Mouse (Mus musculus): ENCODE results near the gene Swap70. TPM values are rescaled to one million over a fixed set of nuclear protein-coding genes. Genes with fewer than 3 reads are reported as not detected.

Gene Swap70
- total and polyA plus RNA-seq, 3 experiments: 18.3 to 23.3 TPM; not detected in 1

DNA sequence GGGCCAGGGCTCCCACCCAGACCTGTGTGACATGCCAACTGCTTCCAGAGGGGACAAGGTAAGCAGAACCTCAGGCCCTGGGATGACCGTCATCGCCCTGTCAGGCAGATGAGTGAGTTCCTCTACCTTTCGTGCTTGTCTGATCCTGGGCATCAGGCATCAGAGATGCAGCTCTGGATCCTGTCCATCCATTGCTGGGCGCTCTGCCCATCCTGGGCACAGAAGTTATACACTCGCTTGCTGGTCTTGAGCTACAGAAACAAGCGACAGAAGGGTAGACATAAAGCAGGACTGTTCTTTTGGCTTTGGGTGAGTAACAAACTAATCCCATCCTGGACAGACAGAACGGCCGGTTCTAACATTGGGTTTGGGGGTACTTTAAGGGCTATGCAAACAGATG, 87.7 kb downstream of the Swap70 start:
- H3K27me3 ChIP-seq (ENCODE audit: control insufficient read depth in 1 of 2, insufficient read depth in 2 of 2, low read length in 2 of 2): no peaks in the 10 kb centered on the region
- no peak overlapping the region for H3K9ac ChIP-seq (ENCODE audit: control insufficient read depth, low read depth, low read length, poor library complexity, severe bottlenecking)
- H3K27ac ChIP-seq (ENCODE audit: control insufficient read depth, low read depth, low read length): no peak overlapping the region
- peaks cover 0 to 8% of the 10 kb centered on the region in 2 experiments; a peak in 1 of 4 replicates for H3K4me1 ChIP-seq (ENCODE audit: control insufficient read depth in 1 of 2, insufficient read depth in 2 of 2, low read length in 2 of 2)
- no peaks in the 10 kb centered on the region for H3K79me2 ChIP-seq (ENCODE audit: control insufficient read depth, insufficient read depth, low read length, poor library complexity)
- peaks cover 0 to 6% of the 10 kb centered on the region in 2 experiments; a peak in 2 of 4 replicates for H3K36me3 ChIP-seq (ENCODE audit: control insufficient read depth in 1 of 2, insufficient read depth in 2 of 2, low read length in 2 of 2)
- no peak overlapping the region for H3K4me3 ChIP-seq (ENCODE audit: control insufficient read depth in 1 of 2, insufficient read depth in 1 of 2, low read depth in 2 of 2, low read length in 2 of 2)
- no peak for TF ChIP-seq GABPA (IDR thresholded peaks at IDR 0.05; ENCODE audit: low read depth, low read length)
- TF ChIP-seq ZNF384 (IDR thresholded peaks at IDR 0.05; ENCODE audit: low read depth, low read length): no peak
- TF ChIP-seq USF2 (IDR thresholded peaks at IDR 0.05; ENCODE audit: borderline replicate concordance in 1 of 2, insufficient read depth in 1 of 2, low read depth in 1 of 2, low read length in 2 of 2): no peak
- no peak for TF ChIP-seq NELFE (IDR thresholded peaks at IDR 0.05; ENCODE audit: low read depth, low read length)
- TF ChIP-seq MAZ (IDR thresholded peaks at IDR 0.05; ENCODE audit: low read depth, low read length): no peak
- no peak for TF ChIP-seq GATA1 (IDR thresholded peaks at IDR 0.05; ENCODE audit: low read depth, low read length)
- no peak for TF ChIP-seq POLR2A (IDR thresholded peaks at IDR 0.05; ENCODE audit: control insufficient read depth in 1 of 2, insufficient read depth in 1 of 2, low read depth in 1 of 2, low read length in 2 of 2, poor library complexity in 1 of 2)
- no peak for TF ChIP-seq ETS1 (IDR thresholded peaks at IDR 0.05; ENCODE audit: low read depth, low read length)
- no peak for TF ChIP-seq MYB (IDR thresholded peaks at IDR 0.05; ENCODE audit: low read depth, low read length)
- no peak for TF ChIP-seq USF1 (IDR thresholded peaks at IDR 0.05; ENCODE audit: low read depth, low read length)
- no peak for TF ChIP-seq EP300 (IDR thresholded peaks at IDR 0.05; ENCODE audit: low read depth in 1 of 2, low read length in 2 of 2)
- TF ChIP-seq MAFK (IDR thresholded peaks at IDR 0.05; ENCODE audit: borderline replicate concordance, low read depth, low read length): no peak
- no peak for TF ChIP-seq CHD2 (IDR thresholded peaks at IDR 0.05; ENCODE audit: low read length)
- no peak for TF ChIP-seq ZC3H11A (IDR thresholded peaks at IDR 0.05; ENCODE audit: low read depth, low read length)
- no peak for TF ChIP-seq SMC3 (IDR thresholded peaks at IDR 0.05; ENCODE audit: low read depth, low read length)
- H3K9me3 ChIP-seq (replicated peaks; ENCODE audit: insufficient read depth, low read length): no peaks in the 10 kb centered on the region
- no peak for DNase-seq (ENCODE audit: low read depth, low spot score)

- H3K27ac ChIP-seq (ENCODE audit: control insufficient read depth, low read depth, low read length): peak overlapping the region; percentile 63
- H3K9ac ChIP-seq (ENCODE audit: control insufficient read depth, low read depth, low read length, poor library complexity, severe bottlenecking): peak overlapping the region; percentile 38
- peaks cover 0 to 6% of the 10 kb centered on the region in 2 experiments; a peak in 2 of 4 replicates for H3K36me3 ChIP-seq (ENCODE audit: control insufficient read depth in 1 of 2, insufficient read depth in 2 of 2, low read length in 2 of 2)
- TF ChIP-seq MAZ (IDR thresholded peaks at IDR 0.05; ENCODE audit: low read depth, low read length) (0 out of 2 replicates have a peak, but pooled peaks have one; percentile 29), SMC3 (IDR thresholded peaks at IDR 0.05; ENCODE audit: low read depth, low read length) (peak; percentile 8; the same call in 1 of the 2 replicates), ELF1 (IDR thresholded peaks at IDR 0.05; ENCODE audit: low read depth, low read length) (0 out of 2 replicates have a peak, but pooled peaks have one; percentile 13), GATA1 (IDR thresholded peaks at IDR 0.05; ENCODE audit: low read depth, low read length) (peak; percentile 56; the same call in 1 of the 2 replicates), MAX (IDR thresholded peaks at IDR 0.05; ENCODE audit: low read length) (0 out of 2 replicates have a peak, but pooled peaks have one; percentile 24), UBTF (IDR thresholded peaks at IDR 0.05; ENCODE audit: borderline replicate concordance, insufficient read depth, low read depth, low read length) (no peak), EP300 (IDR thresholded peaks at IDR 0.05; ENCODE audit: low read depth in 1 of 2, low read length in 2 of 2) (peak; percentile 47 to 84), POLR2AphosphoS2 (IDR thresholded peaks at IDR 0.05; ENCODE audit: low read length) (no peak), TCF12 (IDR thresholded peaks at IDR 0.05; ENCODE audit: low read depth, low read length) (peak; percentile 22; the same call in 1 of the 2 replicates), TAL1 (IDR thresholded peaks at IDR 0.05; ENCODE audit: low read length) (peak; percentile 51), CTCF (IDR thresholded peaks at IDR 0.05 in 2 of 3, conservative IDR thresholded peaks at IDR 0.05 in 1 of 3; ENCODE audit: control insufficient read depth in 1 of 3, insufficient read depth in 1 of 3, low read depth in 2 of 3, low read length in 3 of 3, poor library complexity in 1 of 3, severe bottlenecking in 1 of 3) (no peak), ZNF384 (IDR thresholded peaks at IDR 0.05; ENCODE audit: low read depth, low read length) (no peak), ETS1 (IDR thresholded peaks at IDR 0.05; ENCODE audit: low read depth, low read length) (peak; percentile 63), RCOR1 (IDR thresholded peaks at IDR 0.05; ENCODE audit: low read depth, low read length) (0 out of 2 replicates have a peak, but pooled peaks have one; percentile 38), MXI1 (IDR thresholded peaks at IDR 0.05; ENCODE audit: low read depth, low read length) (0 out of 2 replicates have a peak, but pooled peaks have one; percentile 51), MYC (IDR thresholded peaks at IDR 0.05; ENCODE audit: low read depth, low read length) (no peak)
- H3K9me3 ChIP-seq (replicated peaks; ENCODE audit: insufficient read depth, low read length): no peaks in the 10 kb centered on the region
- H3K79me2 ChIP-seq (ENCODE audit: control insufficient read depth, insufficient read depth, low read length, poor library complexity): no peaks in the 10 kb centered on the region
- peak; percentile 76 for DNase-seq (ENCODE audit: low read depth, low spot score)
- peaks cover 0 to 8% of the 10 kb centered on the region in 2 experiments; a peak in 1 of 4 replicates for H3K4me1 ChIP-seq (ENCODE audit: control insufficient read depth in 1 of 2, insufficient read depth in 2 of 2, low read length in 2 of 2)
- H3K4me3 ChIP-seq (ENCODE audit: control insufficient read depth in 1 of 2, insufficient read depth in 1 of 2, low read depth in 2 of 2, low read length in 2 of 2): peak overlapping the region in 1 of 2 experiments; percentile 32; a peak in 2 of 4 replicates
- H3K27me3 ChIP-seq (ENCODE audit: control insufficient read depth in 1 of 2, insufficient read depth in 2 of 2, low read length in 2 of 2): no peaks in the 10 kb centered on the region; a peak in 1 of 4 replicates
Measured at GRCm38 (mm10) chr7:110313392-110314055, 92.0 kb downstream of the Swap70 start.
